Mouse (Mus musculus) left cerebral cortex, adult 2 months (tissue): ENCODE data around the gene B4gat1. TPM values are rescaled to one million over a fixed set of nuclear protein-coding genes. Genes with fewer than 3 reads are reported as not detected.

ENCODE experiments used
- DNase-seq, 2 experiments: peaks; one replicate each; pipeline ENCODE4 v3.0.0; 2021 to 2022; ENCODE audit warnings: low spot score in 2 of 2, mixed read lengths in 1 of 2; ENCODE audit errors: extremely low spot score in 1 of 2
- H3K27ac ChIP-seq: fragments of 200-600 bp; 2 replicates; pipeline ENCODE4 v1.8.1; 2022
- H3K4me3 ChIP-seq: fragments of 200-600 bp; 2 replicates; pipeline ENCODE4 v1.8.1; 2022
- CTCF ChIP-seq: fragments of 200-600 bp; IDR thresholded peaks from 2 replicates; pipeline ENCODE4 v1.8.1; 2022; ENCODE audit warnings: antibody characterized with exemption, mild to moderate bottlenecking, moderate library complexity
- intact Hi-C: fragments of 180-260 bp; cut with DNase I; formaldehyde crosslinking; loops from one replicate; pipeline ENCODE4 v1.15.1; 2025
- total RNA-seq, 2 experiments: library from RNA; stranded (reverse); gene quantifications; 2 replicates each; pipeline ENCODE4 v1.2.3; 2021

Gene B4gat1
- total RNA-seq, 2 experiments from 2014 or later: 109 to 131 TPM

- no peak for TF ChIP-seq CTCF
- intact Hi-C loops: no loop called here
- no peak overlapping the region for H3K4me3 ChIP-seq
- no peak for DNase-seq
- H3K27ac ChIP-seq: no peak overlapping the region
Observed at GRCm38 (mm10) chr19:5004925-5005324, 33.7 kb upstream of the B4gat1 start.

- intact Hi-C loops: no loop called here
Observed at GRCm38 (mm10) chr19:5013138-5013537, 25.5 kb upstream of the B4gat1 start.

DNA sequence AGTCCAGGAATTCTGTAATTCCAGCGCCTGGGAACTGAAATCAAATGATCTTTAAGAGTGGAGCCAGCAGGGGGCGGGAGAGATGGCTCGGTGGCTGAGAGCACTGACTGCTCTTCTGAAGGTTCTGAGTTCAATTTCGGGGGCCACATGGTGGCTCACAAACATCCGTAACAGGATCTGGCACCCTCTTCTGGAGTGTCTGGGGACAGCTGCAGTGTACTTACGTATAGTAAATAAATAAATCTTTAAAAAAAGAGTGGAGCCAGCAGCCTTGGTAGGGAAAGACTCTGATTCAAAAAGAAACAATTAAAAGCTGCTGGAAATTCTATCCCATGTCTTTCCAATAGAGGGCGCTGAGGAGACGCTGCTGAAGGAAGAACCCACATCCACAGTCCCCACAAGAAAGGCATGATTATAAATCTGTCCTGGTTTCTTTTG is 23.6 kb upstream of the B4gat1 start:
- no peak overlapping the region for H3K27ac ChIP-seq
- intact Hi-C loops: loop anchor here (5.0 kb wide), 1 partner anchor 33 kb away; no protein-coding TSS in a partner anchor
- DNase-seq: no peak
- TF ChIP-seq CTCF: peak; percentile 74
- H3K4me3 ChIP-seq: no peak overlapping the region

More at GRCm38 (mm10) chr19:5013138-5013537, 25.5 kb upstream of the B4gat1 start:
- Histone ChIP-seq H3K4me3 (no peak overlapping the region), H3K27ac (no peak overlapping the region)
- DNase-seq: no peak
- TF ChIP-seq CTCF: no peak

- DNase-seq: no peak
- Histone ChIP-seq H3K27ac (no peak overlapping the region), H3K4me3 (no peak overlapping the region)
- no peak for TF ChIP-seq CTCF
- intact Hi-C loops: loop anchor here (5.0 kb wide), 1 partner anchor 34 kb away; no protein-coding TSS in a partner anchor
Observed at GRCm38 (mm10) chr19:5016221-5016742, 22.3 kb upstream of the B4gat1 start.

DNA sequence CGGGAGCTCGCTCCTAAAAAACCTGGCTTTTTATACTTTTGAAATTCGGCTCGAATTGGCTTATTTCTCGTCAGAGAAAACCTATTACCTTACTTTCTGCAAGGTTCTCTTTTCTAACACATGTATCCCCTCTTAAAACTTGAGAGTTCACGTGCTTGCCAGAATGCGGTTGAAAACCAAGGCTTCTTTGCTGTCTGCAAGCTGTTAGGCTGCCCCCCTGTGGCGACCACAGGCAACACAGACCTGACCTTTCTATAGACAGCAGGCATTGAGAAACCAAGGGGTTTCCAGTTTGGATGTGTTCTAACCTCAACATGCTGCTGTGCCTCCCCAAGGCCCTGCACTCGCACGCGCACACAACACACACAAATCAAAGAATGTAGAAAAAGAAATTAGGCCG is 21.8 kb upstream of the B4gat1 start:
- intact Hi-C loops: loop anchor here (5.0 kb wide), 1 partner anchor 34 kb away; no protein-coding TSS in a partner anchor
- Histone ChIP-seq H3K4me3 (no peak overlapping the region), H3K27ac (no peak overlapping the region)
- peak; percentile 57 to 65 for DNase-seq
- peak; percentile 90 for TF ChIP-seq CTCF

GRCm38 (mm10) chr19:5017611-5018010 is 21.0 kb upstream of the B4gat1 start:
- Histone ChIP-seq H3K4me3 (no peak overlapping the region), H3K27ac (no peak overlapping the region)
- TF ChIP-seq CTCF: no peak
- no peak for DNase-seq
- intact Hi-C loops: loop anchor here (5.0 kb wide), 1 partner anchor 35 kb away; no protein-coding TSS in a partner anchor

- TF ChIP-seq CTCF: no peak
Observed at GRCm38 (mm10) chr19:5018191-5018590, 20.4 kb upstream of the B4gat1 start.

DNA sequence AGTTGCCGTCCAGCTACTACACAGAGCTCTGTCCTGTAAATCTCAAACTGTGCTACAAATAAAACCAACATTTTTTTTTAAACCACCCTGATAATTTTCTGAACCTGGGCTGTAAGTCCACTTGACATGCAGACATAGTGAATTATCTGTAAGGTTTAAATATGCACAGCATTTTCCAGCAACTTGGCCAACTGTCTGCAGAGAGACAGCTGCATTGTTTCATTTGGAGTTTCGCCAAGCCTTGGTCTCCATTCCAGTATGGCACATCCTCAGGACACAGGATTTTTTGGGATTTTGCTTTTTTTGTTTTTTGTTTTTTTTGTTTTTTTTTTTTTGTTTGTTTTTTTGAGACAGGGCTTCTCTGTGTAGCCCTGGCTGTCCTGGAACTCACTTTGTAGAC is 17.2 kb upstream of the B4gat1 start:
- intact Hi-C loops: no loop called here

More at GRCm38 (mm10) chr19:5018191-5018590, 20.4 kb upstream of the B4gat1 start:
- no peak for DNase-seq
- intact Hi-C loops: loop anchor here (5.0 kb wide), 1 partner anchor 36 kb away; no protein-coding TSS in a partner anchor
- H3K4me3 ChIP-seq: no peak overlapping the region
- no peak overlapping the region for H3K27ac ChIP-seq

DNA sequence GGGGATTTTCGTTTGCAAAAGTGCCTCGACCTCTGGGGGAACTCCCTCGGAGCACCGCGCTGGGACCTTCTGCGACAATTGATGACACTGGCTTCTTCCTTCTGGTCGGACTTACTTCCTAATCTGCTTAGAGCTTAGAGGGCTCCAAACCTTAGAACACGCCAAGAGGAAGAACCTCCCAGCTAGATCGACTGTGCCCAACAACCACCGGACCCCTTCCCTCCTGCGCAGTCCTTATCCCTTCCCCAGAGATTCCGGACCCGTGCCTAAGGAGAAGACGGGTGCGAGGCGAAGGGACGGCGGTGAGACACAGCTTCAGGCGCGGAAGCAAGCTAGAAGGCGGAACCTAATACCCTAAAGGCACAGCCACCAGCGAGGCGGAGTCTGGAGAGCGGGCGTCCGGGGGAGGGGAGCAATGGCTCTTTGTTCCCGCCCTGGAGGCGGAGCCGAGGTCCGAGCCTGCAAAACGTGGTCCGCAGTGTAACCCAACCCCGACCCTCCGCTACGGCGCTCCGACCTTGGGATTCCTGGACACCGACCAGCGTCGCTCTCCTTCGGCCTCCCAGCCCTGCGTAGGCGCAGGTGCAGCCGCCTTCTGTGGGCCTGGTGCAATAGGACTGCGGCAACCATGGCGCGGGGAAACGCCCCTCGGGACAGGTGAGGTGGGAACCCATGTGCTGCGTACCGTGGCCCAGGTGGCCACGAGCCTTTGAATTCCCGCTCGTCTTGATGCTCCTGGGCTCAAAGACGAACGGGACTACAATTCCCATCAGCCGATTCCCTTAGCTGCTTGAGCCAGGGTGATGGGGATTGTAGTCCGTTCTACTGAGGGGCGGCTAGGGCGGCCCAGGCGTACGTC is 14.8 kb upstream of the B4gat1 start, which contains the start of gene Slc29a2:
TSS of gene Slc29a2 (plus strand) at position 240 of the 859 bp plus-strand sequence.
- peak within 1 kb of the TSS; percentile 91 for H3K4me3 ChIP-seq
- TF ChIP-seq CTCF: no peak
- peak; percentile 86 to 88 for DNase-seq
- peak within 1 kb of the TSS; percentile 83 for H3K27ac ChIP-seq
- intact Hi-C loops: no loop called here

More for the DNA sequence above, 17.2 kb upstream of the B4gat1 start:
- H3K27ac ChIP-seq: no peak overlapping the region
- TF ChIP-seq CTCF: no peak
- no peak for DNase-seq
- no peak overlapping the region for H3K4me3 ChIP-seq

DNA sequence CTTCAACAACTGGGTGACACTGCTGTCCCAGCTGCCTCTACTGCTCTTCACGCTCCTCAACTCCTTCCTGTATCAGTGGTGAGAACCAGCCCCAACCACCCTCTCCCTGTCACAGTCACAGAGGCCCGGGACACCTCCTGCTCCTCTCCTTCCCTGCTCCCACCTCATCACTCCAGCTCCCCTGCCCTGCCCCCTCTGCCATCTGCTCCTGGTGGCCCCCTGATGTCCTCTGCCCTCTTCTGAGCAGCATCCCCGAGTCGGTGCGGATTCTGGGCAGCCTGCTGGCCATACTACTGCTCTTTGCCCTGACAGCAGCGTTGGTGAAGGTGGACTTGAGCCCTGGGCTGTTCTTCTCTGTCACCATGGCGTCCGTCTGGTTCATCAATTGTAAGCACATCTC is 12.5 kb upstream of the B4gat1 start:
- intact Hi-C loops: no loop called here
- DNase-seq: no peak
- no peak overlapping the region for H3K27ac ChIP-seq

GRCm38 (mm10) chr19:5032686-5033085 is 5.9 kb upstream of the B4gat1 start:
- H3K4me3 ChIP-seq: no peak overlapping the region
- DNase-seq: no peak
- intact Hi-C loops: no loop called here
- no peak overlapping the region for H3K27ac ChIP-seq
- TF ChIP-seq CTCF: no peak

More for the DNA sequence above, 12.5 kb upstream of the B4gat1 start:
- no peak overlapping the region for H3K4me3 ChIP-seq
- TF ChIP-seq CTCF: no peak

DNA sequence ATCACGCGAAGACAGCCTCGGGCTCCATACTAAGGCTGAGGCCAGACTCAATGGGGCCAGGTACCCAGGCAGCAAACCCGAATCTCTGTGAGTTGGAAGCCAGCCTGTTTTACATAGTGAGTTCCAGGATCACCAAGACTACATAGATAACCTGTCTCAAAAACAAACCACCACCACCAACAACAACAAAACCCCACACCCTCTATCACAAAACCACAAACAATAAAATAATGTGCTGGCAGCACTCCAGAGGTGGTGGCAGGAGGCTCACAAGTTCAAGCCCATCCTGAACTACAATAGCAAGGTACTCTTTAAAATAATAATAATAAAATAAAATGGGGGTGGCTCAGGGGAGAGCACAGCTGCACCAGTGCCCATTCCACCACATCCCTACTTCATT is 2.0 kb upstream of the B4gat1 start:
- intact Hi-C loops: no loop called here
- TF ChIP-seq CTCF: no peak
- Histone ChIP-seq H3K27ac (no peak overlapping the region), H3K4me3 (no peak overlapping the region)
- DNase-seq: no peak
